Mouse (Mus musculus) right cerebral cortex, postnatal 14 days (tissue): Measurements from ENCODE around the gene Smco4.

Experiments used
- DNase-seq: peaks from one replicate; pipeline ENCODE4 v3.0.0; 2022

Smco4 gene

DNA sequence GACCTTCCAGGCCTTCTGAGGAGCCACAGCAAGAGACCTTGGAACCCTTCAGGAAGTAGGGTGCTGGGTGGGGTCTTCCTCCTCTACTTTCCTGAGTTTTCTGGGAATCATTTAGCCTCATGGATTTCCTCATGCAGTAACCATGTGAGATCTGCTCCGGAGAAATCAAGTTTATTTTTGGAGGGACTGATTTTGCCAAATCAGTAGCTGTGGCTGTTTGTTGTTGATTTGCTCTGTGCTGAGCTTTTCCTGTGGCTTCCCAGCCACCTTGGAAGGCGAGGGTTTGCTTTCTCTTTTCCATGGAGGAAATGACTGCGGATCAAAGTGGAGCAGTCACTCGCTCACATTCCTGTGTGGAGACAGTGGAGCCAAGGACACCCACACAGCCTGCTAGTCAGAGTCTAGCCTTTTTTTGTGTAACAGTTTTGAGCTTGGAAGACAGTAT lies 14.2 kb downstream of the Smco4 start:
- DNase-seq, result no peak

DNA sequence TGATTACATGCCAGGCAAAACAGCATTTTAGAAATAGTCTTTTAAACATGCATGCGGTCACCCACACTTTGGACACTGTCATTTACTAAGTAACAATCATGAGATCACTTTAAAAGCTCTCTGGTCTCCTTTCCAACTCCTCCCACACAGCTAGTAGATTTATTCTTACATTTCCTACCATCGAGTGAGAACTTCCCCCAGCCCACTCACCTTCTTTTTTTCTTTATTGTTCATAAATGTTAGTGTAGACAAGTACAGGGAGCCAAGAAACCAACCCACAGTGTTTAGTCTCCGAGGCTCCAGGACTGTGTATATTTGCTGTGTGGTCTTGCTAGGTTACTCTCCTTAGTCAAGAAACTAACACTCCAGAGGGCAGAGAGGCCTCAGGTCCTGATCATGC lies 16.1 kb downstream of the Smco4 start:
- no peak for DNase-seq

DNA sequence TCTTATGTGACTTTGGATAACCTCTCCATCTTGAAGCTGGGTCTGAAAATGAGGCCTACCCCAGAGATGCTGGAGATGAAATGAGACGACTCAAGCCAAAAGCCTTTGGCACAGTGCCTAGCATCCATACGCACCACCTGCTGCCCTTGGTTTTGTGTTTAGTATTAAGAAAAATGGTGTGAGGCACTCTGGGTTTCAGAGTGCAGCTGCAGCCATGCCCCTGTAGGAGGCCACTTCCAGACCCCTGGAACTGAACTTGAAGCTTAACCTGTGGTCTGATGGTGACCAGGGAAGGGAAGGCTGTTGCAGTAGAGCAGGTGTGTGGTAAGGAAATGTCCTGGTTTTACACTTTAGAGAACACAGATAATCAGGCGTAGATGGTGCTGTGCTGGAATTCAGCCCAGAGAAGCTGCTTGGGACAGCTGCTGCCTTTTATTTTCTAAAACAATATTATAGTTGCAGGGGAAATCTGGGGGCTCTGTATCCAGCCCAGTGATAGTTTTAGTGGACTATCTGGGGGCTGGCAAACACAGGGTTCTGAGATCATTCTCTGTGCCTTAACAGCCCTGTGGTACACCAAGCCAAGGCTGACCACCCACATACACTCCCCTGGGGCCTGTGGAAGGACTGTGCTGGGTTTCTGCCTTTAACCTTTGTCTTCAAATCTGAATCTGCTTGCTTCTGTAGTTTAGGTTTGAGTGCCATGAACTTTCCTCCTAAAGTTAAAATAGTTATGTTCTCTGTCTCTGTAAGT lies 17.5 kb downstream of the Smco4 start:
- no peak for DNase-seq

DNA sequence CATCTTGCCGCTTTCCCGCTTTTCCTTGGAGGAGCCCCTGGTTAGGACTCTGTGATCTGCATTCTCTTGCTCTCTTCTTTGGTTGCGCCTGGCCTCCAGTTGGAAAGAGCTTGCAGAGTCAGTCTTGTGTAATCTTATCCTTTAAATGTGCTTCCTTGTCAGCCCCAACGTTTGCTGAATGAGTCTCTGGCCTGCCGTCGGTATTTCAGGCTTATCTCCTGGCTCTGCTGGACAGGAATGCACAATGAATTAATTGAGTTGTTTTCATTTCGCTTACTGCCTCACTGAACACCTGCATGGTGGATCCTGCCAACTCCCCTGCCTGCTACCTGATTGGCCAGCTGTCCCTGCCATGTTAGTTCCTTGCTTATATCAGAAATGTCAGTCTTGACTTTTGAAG lies 19.7 kb downstream of the Smco4 start:
- no peak for DNase-seq

DNA sequence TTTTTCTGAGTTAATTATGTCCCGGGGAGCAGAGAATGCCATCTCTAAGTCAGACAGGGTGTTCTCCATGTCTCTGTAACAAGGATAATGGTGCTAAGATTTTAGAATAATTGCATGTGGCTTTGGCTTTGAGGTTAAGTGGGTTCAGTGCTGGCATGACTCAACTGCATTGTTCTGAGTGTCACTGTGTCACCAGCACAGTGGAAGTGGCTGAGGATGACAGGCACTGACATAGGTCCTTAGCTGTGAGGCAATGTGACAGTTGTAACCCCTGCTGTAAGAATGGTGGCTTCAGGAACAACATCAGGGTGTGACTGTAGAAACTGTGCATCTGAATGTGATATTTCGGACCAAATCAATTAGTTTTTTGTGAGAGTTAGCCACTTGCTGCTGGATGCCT lies 22.8 kb downstream of the Smco4 start:
- DNase-seq, result no peak

DNA sequence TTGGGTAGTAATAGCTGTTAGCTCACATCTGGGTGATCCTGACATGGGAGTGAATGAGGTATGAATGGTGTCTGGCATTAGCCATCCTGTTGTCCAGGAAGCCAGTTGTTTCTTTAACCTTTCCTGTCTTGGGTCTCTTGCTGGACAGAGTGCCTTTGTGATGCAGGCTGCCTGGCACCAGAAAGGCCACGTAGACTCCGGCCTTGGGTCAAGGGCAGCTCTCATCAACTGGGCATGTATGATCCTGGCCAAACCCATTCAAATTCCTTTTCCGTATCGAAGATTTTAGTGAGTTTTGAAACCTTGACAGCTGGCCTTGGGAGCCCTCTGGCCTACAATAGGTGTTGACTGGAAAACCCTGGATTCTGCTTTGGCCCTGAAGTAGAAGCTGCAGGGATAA lies 24.7 kb downstream of the Smco4 start:
- DNase-seq, result no peak

DNA sequence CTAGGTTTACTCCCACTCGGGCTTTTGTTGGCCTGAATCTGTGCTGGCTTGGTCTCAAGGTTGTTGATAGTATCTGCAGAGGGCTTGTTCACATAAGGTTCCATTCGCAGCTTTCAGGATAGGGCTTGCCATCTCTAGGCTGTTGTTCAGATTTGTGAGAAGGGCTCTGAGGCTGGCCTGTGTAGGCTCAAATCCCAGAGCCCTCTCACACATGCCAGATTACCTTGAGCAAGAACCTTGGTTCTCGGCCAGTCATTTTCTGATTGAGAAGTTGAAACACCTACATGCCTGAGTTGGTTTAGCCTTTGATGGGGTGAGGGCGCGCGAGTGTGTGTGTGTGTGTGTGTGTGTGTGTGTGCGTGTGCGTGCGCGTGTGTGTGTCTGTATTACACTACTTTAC lies 29.1 kb downstream of the Smco4 start:
- DNase-seq, result no peak

DNA sequence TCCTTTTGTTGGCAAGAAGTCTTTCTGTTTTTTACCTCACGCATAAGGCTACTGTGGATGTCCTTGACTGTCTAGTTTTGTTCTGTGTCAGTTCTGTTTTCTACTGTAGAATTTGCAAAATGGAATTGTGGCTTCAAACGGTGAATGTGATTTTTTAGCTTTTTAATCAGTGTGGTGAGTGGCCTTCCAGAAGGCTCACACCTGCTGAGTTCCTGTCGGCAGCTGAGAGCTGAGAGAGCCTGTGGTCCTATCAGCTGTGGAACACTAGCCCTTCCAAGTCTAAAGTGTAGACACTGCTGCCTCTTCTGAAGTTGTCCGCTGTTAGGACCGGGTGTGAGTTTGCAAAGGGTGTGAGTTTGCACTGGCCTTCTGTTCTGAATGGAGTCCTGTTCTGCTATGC lies 29.7 kb downstream of the Smco4 start:
- DNase-seq, result no peak

DNA sequence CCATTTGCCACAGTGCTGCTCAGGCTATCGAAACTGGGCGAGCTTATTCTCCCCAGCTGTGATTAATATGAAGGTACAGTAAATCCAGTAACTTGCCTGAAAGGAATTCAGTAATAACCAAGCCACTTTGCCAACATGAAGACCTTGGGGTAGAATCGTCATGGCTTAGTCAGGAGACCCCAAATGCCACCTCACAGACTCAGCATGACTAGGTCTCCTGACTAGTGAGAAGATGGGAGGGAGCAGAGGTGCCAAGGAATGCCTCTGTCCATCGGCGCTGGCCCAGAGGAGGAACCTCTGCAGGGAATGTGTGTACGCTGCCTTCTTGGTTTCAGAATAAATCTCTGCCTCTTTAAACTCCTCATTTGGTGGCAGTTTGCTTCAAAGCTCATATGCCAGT lies 30.4 kb downstream of the Smco4 start:
- no peak for DNase-seq

DNA sequence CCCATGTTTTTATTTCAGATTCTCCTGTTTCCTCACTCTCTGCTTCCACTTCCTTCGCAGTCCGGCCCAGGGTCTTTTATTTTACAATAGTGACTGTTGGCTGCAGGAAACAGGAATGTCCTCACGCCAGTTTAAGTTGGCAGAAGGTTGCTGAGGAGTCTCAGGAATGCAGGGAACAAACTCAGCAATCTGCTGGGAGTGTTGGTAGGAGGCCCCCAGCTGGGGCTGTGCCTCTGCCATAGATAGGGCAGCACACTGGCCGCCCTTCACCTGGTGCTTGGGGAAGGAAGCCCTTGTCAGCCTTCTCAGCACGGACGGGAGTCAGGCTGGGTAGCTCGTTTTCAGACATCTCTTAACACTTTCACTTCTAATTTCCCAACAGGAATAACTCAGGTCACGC lies 32.0 kb downstream of the Smco4 start:
- no peak for DNase-seq

DNA sequence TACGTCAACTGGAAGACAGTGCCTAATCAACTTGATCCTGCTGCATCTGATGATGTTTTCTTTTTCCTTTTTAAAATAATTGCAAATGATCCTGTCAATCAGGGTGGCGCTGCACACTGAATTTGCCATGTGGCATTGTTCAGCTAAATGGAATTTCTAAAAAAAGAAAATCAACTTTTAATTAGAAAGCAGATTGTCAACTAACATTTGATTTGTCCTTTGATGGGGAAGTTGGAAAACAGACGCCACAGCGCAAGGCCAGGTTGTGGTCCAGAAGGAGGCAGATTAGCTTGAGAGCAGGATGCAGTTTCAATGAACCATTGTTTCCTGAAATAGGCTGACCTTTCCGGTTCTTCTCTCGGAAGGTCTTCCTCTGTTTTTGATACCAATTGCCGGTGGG lies 33.3 kb downstream of the Smco4 start:
- no peak for DNase-seq

DNA sequence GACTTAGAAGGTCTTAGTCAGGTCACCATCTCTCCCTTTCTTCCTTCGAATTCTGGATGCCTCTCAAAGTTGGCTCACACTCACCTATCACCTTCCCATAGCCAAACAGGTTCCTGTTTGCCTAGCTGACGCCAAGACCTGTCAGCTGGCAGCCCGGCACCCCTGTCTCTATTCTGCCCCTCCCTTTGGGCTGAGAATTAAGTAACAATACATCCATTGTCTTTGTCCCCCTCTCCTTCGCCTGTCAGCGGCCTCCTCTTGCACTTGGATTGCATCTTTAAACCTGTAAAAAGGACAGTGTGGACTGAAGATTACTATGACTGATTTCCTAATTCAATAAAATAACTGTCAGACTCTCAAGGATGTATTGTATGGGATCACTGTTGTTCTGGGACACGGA lies 34.6 kb downstream of the Smco4 start:
- no peak for DNase-seq

DNA sequence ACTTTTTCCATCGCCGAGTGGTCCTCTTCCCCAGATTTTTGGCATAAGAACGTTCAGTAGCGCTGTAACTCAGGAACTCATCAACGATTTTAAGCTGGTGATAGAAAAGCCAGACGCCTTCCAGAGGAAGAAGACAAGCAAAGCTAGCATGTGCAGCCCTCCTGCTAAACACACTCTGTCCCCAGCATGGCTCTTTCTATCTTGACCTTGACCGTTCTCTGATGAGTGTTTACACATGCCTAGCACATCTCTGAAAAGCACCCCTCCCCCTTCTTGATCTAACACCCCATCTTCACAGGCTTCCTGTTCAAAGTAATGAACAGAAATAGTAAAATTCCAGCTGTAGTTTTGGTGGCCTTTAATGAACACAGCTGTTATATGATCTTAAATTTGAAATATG lies 35.1 kb downstream of the Smco4 start:
- no peak for DNase-seq

DNA sequence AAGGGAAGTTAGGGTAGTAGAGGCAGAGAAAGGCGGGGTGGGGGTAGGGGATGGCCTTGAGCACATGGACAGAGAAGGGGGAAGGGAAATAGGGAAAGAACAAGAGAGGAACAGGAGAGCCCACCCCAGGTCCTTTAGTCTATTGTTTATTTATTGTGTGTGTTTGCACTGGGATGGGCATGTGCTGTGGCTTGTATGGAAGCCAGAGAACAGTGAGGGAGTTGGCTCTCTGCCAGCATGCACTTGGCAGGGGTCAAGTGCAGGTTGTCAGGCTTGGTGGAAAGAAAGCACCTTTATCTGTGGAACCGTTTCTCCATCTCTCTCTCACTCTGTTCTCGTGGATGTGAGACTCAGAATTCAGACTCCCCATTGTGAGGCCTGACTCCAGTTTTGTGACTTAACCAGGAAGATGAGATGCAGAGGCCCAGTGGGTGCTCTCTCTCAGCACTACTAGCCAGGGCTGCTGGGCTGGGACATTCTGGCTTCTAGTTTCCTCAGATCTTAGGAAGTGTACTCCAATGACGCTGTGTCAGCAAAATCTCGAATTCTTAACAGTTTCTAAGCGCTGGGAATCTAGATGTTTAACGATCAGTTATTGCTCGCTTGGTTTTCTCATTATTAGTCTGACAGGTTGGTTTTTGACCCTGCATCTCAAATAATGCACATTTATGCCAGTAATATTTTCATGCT lies 36.2 kb downstream of the Smco4 start:
- DNase-seq, result no peak

DNA sequence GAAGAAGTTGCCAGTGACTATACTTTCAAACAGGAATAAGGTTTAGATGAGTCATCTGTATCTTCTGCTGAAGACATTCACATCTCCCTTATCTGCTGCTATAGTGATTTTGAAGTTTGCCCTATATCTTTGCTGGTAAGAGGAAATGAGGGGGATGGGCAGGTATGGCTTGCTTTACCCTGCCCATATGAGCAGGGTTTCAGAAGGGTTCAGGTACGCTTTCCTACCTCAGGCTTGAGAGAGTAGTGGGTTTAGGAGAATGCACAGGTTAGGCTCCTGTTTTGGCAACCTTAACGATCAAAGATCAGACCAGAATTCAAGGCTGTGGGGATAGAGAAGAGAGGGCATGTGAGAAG lies 36.7 kb downstream of the Smco4 start:
- no peak for DNase-seq

DNA sequence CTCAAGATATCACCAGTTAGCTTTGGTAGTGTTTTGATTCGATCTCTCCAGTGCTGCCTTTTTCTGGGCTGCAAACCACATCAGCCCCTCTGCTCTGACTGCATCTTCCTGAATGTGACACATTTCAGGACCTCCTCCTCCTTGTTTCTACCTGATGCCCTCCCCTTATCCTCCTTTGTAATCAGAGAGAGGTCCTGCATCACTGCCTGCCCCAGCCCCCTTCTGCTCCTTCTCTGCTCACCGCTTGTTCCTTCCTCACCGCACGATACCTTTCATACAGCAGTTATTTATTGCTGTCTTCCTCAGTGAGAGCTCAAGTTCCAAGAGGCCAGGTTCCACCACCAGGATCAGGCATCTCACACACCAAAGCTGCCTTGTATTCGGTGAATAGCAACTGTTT lies 38.0 kb downstream of the Smco4 start:
- no peak for DNase-seq

DNA sequence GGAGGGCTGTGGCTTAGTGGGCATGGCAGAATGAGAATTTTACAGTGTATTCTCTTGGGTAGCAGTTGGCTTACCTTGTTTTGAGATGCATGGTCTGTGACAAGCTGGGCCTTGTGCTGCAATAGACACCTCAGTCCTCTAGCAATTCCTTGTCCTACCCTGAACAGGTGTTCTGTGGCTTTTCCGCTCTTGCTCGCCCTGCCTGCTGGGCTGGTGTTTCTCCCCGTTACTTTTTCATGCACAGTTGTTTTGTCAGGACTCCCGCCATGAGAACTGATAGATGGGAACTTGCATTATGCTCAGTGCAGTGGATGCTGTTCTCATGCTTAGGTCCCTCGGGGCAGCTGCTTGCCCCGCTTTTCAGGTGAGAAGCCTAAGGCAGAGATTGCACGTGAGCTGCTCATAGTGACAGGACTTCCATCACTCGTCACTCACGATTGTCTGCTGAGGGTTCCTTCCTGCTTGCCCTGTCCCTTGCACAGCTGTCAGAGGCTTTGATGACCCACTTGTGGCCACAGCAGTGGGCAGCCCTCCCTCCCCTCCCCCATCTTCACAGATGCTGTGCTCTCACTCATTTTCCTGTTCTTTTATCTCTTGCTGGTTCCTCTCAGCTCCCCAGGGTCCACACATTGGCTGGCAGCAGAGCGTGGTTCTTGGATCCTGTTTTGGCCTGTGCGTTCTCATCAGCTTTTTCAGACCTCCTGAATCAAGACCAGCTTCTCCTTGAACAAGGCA lies 40.3 kb downstream of the Smco4 start:
- DNase-seq, result no peak

DNA sequence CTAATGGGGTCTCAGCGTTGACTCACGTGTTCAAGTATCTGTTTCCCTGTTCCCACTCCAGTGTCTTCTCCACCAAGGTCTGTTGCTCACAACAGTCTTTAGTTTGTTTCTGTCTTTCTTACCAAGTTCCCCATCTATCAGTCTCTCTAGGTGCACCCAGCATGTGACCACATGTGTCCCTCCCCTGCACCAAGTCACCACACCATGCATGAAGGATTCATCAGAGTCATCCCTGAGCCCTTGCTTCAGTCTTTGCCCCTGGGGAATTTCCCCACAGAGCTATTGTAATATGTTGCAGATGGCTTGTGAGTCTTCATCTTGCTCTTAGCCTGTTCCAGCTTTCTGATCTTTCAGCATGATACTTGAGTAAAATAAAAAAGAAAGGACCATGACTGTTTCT lies 40.9 kb downstream of the Smco4 start:
- no peak for DNase-seq

DNA sequence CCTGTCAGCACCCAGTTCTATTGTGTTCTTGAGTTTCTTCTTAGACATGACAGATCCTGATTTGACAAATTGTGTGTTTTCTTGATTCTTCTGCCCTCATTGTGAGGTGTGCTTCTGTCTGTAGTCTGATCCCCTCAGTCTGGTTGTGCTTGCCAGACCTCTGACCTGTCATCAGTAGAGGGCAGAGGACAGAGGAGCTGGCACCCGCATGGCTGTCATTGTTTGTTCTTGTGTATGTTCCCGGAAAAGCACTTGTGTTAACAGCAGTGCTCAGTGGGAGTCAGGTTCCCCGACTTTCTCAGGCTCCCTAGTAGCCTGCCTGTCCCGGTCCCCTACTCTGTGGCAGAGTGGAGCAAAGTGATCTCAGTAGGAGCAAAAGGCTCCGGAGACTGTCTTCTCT lies 42.2 kb downstream of the Smco4 start:
- DNase-seq, result no peak

DNA sequence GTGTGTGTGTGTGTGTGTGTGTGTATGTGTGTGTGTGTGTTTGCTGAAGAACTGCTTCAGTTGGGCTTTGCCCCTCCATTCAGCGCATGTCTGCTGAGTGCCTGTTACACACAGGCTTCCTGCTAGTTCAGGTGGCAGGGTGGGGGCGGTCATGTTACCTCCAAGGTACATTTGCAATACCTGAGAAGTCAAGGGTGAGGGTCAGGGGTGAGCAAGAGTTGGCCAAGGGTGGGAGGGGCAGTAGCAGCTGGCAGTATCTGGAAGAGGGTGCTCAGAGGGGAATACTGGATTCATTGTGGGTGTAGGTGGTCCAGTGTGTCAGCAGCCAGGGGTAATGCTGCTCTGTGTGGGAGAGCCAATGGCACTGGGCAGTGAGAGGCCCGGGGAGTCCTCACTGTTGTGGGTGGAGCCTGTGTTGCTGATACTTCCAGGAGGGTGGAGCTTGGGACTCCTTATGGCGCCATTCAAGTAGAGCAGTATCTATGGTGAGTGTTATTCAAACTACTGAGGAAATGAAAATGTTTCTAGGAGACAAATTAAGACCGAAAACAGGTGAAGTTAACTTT lies 43.7 kb downstream of the Smco4 start:
- no peak for DNase-seq

DNA sequence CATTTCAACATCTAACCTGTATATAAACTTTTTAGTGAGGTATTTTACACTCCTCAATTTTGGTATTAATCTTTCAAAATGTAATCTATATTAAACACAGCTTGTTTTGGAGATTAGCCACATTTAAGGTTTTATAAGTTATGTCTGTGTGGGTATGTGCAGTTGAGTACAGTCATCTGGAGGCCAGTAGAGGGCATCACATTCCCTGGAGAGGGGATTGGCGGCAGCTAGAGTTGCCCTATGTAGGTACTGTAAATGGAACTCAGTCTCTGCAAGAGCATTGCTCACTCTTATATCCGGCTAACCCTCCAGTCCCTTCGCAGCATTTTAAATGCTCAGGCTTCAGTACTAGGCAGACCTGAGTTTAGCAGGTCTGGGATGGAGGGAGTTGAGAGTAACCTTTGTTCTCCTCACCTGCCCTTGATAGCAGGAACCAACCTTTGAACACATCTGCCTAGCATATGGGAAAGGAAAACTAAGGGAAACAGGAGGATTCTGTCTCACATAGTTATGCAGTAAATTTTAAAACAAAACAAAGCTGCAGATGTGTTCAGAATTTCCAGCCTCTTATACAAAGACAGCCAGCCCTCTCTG lies 44.3 kb downstream of the Smco4 start:
- no peak for DNase-seq

DNA sequence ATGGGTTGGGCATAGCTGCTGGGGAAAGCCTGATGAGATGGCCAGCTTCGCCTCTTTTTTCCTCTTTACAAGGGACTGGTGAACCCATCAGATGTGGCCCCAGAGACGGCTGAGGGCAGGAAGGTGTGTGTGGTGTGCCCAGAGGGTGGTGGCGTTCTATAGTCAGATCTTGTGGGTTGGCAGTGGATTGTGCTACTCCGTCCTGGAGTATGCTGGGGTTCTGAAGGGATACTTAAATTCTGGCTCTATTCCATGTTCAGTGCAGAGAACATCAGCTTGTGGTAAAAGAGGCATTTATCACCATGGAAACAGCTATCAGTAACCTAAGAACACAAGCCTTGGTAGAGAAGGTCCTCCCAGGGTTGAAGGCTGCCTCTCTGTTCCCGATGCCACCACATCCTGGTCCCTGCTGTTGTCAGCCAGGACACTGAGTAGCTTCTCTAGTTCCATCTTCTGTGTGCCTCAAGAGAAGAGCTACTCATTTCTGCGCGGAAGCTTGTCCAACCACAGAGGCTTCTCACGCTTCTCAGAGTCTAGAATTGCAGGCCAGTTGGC lies 45.8 kb downstream of the Smco4 start:
- no peak for DNase-seq

DNA sequence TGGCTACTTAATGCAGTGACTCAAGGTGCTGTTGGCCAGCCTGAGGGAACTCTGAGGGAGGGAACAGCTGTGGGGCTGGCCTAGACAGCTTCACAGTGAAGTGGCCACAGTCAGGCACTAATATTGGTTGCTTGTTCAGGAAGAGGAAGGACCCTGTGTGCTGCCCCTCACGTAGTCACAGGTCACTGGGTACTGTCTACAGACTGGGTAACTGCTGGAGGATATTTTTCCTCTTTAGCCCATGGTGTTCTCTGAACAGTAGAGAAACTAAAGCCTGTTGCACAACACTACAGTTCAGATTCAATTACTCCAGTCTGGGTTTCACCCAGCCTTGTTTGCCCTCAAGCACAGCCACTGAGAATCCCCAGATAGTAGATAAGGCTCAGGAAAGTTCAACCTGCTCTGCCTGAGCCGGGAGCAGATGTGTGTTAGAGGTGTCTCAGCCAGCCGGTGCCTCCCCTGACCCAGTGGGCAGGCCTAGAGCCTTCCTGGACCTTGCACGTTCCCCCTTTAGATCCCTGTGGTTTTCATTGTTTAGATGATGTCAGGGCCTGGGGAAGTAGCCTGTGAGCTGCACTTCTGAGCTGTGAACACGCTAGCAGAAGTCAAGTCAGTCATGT lies 48.6 kb downstream of the Smco4 start:
- DNase-seq, result no peak
